Mouse (Mus musculus) stomach, adult 2 months (tissue): ENCODE data around the gene 4930524B15Rik. TPM values are rescaled to one million over a fixed set of nuclear protein-coding genes. Genes with fewer than 3 reads are reported as not detected.

ENCODE experiments used
- polyA plus RNA-seq: library from polyadenylated mRNA; depleted of rRNA; stranded (reverse); fragments of >200 nt; gene quantifications from 2 replicates; pipeline ENCODE4 v1.2.3, GENCODE M21; 2012; rRNA removed

Gene 4930524B15Rik
- 0.09 TPM in 1 of 2 replicates, not detected in the other for polyA plus RNA-seq

GRCm38 (mm10) chr11:31965256-31966134 is at the start of gene 4930524B15Rik:
Gene 4930524B15Rik (plus strand): TSS chr11:31965592.

DNA sequence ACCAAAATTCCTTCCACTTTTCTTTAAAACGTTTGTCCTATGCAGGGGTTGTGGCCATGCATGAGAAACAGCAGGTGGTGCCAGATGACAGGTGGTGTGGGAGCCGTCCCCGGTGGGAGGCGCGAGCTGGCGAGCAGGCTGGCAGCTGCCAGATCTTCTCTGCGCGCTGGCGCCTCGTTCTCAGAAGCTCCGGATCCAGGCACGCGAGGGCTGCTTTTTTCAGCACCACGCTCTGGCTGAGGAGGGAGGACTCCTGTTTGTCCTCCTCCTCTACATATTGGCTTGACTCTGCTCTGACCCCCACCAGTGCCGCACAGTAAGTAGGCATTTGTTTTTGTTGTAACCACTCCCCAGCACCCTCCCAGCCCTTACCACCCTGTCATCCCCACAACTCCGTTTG is 34.9 kb downstream of the 4930524B15Rik start, which contains the start of gene Nsg2:
Gene Nsg2, plus strand, starts transcription at position 183 of the 400 bp plus-strand sequence.

Other genes starting within 250 kb of the 4930524B15Rik start
- 1.9 and 2.2 TPM in 2 replicates for gene Cpeb4, start 93.4 kb upstream of the 4930524B15Rik start, polyA plus RNA-seq
- gene Nsg2, start 34.9 kb downstream of the 4930524B15Rik start, polyA plus RNA-seq: 0.98 and 1.1 TPM in 2 replicates
- gene Il9r, start 234.7 kb downstream of the 4930524B15Rik start, polyA plus RNA-seq: 0.52 and 0.81 TPM in 2 replicates
- 7.8 and 10.3 TPM in 2 replicates for gene Snrnp25, start 239.8 kb downstream of the 4930524B15Rik start, polyA plus RNA-seq